Mouse (Mus musculus): ENCODE data around the gene Rhou.

DNA sequence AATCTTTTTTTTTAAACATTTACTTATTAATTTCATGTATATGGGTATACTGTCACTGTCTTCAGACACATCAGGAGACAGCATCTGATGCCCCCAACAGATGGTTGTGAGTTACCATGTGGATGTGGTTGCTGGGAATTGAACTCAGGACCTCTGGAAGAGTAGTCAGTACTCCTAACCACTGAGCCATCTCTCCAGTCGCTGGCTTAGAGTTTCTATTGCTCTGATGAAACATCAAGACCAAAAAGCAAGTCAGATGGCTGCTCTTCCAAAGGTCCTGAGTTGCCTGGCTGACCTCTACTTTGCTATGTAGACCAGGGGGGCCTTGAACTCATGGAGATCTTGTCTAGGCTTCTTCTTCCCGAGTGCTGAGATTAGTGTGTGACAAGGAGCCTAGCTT lies 28.0 kb upstream of the Rhou start:
- no peak for TF ChIP-seq CTCF (IDR thresholded peaks at IDR 0.05; ENCODE audit: low read depth)
- no peak for TF ChIP-seq EP300 (IDR thresholded peaks at IDR 0.05; ENCODE audit: low read depth)

Data from liver, embryonic 14.5 days (tissue).